Mouse (Mus musculus): ENCODE data around the gene Cmpk2.
"Not testable (repeated sequence)": the region's sequence is repeated elsewhere in the genome, so short reads cannot be mapped to it uniquely, and the experiment has no call there.

The Cmpk2 gene

GRCm38 (mm10) chr12:26469098-26470041 lies at the start of gene Cmpk2:
Gene Cmpk2 (plus strand): TSS chr12:26469204.
- peak; percentile 72 for DNase-seq (ENCODE audit: low spot score)

GRCm38 (mm10) chr12:26424841-26425240 lies 44.2 kb upstream of the Cmpk2 start:
- DNase-seq (ENCODE audit: low spot score): peak; percentile 41

- DNase-seq (ENCODE audit: low spot score): not testable (repeated sequence)
These were observed 40.2 kb upstream of the Cmpk2 start for GRCm38 (mm10) chr12:26428771-26429170.

GRCm38 (mm10) chr12:26436334-26436733 lies 32.7 kb upstream of the Cmpk2 start:
- no peak for DNase-seq (ENCODE audit: low spot score)

DNA sequence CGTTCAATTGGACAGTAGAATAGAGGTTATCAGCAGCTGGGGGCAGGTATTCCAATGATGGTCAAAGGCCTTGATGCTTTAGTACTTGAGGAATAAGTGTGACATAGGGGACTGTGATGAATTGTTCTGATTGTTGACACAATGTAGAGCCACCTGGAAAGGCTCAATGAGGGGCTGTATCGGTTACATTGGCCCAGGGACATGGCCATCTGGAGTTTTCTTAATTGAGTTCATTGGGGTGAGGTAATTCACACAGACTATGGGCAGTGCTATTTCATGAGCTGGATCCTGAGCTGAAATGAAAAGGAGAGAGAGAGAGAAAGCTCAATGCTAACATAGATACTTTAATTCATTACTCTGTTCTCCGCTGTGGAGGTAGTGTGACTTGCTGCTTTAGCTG lies 31.1 kb upstream of the Cmpk2 start:
- no peak for DNase-seq (ENCODE audit: low spot score)

GRCm38 (mm10) chr12:26439366-26439765 lies 29.6 kb upstream of the Cmpk2 start:
- no peak for DNase-seq (ENCODE audit: low spot score)

GRCm38 (mm10) chr12:26444054-26444453 lies 24.9 kb upstream of the Cmpk2 start:
- DNase-seq (ENCODE audit: low spot score): peak; percentile 35

DNA sequence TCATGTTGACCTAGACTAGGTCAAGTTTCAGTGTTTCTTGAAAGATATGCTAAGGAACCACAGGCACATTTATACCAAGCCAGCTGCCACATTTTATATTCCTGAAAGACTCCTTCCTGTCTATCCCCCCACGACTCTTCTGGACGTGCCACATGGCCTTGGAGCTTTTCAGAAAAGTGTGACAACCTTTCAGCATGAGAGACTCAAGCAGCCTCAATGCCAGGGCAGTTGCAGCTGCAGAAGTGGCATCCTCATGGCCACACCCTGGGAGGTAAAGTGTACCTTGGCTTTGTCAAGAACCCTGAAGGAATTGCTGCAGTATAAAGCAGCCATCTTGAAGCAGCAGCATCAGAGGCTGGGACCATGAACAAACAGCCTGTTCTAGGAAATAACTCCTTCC lies 24.5 kb upstream of the Cmpk2 start:
- DNase-seq (ENCODE audit: low spot score): no peak

DNA sequence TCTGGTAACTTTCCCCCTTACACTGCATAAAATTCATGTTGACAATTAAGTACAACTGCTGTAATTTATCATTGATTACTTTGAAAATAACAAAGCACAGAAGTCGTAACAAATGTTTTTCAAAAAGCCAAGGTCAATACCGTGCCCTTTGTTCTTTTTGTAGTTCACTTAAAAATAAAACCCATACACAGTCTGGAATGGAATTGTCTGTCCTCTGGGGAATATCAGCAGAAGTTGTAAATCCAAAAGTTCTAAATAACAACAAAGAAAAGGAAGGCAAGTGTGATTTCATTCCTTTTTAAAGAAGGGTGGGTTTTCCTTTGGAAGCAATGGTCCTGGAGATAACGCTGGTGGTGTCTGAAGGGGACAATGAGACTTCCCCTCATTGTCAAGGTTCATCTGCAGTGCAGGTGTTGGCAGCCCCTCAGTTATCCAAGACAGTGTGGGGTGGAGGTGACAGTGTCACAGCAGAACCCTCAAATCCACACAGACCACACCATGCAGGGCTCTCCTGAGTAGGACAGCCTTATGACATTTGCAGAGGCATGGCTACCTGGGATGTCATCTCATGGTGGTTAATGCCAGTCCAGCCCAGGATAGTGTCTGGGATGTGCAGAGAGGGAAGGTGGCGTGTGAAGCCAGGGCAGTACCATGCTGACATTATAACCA lies 22.5 kb upstream of the Cmpk2 start:
- no peak for DNase-seq (ENCODE audit: low spot score)

DNA sequence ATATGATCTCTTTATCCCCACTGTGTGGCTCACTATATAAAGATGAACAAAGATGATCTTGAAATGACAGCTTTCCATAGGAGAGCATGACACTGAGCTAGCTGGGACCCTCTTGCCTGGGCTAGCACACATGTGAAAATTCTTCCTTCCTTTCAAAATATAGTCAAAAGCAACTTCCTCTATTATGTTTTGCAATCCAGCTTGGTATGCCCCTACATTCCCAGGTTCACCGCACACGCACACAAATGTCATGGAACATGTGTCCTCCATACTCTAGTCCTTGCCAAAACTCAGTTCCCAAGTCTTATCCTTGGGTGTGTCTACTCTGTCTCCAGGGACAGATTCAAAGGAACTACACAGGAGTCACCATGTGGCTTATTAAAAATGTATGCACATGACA lies 19.5 kb upstream of the Cmpk2 start:
- no peak for DNase-seq (ENCODE audit: low spot score)

DNA sequence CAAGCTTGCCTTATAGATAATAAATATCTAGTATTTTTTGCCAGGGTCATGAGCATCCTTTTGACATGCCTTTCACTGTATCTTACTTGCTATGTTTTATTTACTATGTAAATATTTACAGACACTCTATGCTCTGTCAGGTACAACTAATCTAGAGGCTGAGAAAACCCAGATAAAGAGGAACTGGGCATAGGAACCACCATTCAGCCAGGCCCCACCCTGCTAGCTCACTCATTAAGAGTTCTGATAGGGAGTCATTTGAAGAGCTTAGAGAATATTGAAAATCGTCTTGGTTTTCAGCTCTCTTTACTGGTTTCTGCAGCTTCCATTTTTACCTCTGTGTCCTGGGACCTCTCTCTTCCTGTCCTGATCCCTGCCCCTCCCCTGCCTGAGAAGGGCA lies 17.9 kb upstream of the Cmpk2 start:
- DNase-seq (ENCODE audit: low spot score): no peak

DNA sequence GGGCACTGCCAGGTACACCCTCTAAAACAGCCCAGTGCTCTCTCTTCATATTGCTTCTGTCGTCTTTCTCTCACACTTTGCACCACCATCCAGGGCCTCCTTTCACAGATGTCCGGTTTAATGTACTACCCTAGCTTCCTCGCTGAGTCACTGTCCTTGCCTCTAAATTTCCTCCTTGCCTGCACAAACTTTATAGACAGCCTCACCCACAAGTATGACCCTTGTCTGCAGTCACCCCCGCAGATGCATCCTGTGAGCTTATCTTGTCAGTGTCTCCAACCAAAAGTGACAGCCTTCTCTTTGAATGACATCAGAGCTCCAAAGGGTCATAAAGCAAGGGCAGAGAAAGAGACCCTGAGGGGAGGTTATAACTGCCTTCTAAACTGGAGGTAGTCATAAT lies 16.1 kb upstream of the Cmpk2 start:
- DNase-seq (ENCODE audit: low spot score): no peak

DNA sequence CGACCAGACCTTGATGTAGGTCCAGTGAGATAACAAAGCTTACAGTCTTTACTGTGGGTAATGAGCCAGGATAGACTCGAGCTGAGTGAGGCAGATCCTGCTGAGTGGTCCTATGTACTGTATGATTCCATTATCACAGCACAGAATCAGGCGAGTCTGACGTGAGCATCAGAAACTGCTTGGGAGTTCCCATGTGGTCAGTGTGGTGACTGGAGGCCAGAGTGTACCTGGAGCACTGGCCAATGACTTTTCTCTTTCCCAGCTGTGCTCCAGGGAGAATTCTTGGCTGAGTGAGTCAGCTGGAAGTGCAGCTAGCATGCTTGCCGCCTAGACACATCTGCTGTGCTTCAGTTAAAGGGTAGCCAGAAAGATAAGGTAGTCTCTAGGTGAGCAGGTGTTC lies 14.3 kb upstream of the Cmpk2 start:
- DNase-seq (ENCODE audit: low spot score): no peak

- DNase-seq (ENCODE audit: low spot score): peak; percentile 18
These were observed 12.8 kb upstream of the Cmpk2 start, which contains the start of gene Rsad2 for GRCm38 (mm10) chr12:26456028-26456698. Gene Rsad2 (minus strand): TSS chr12:26456452.

- DNase-seq (ENCODE audit: low spot score): no peak
These were observed 8.9 kb upstream of the Cmpk2 start for GRCm38 (mm10) chr12:26460091-26460490.

- DNase-seq (ENCODE audit: low spot score): no peak
These were observed 3.4 kb upstream of the Cmpk2 start for GRCm38 (mm10) chr12:26465600-26465999.

- no peak for DNase-seq (ENCODE audit: low spot score)
These were observed 1.0 kb downstream of the Cmpk2 start for GRCm38 (mm10) chr12:26470042-26470409.

DNA sequence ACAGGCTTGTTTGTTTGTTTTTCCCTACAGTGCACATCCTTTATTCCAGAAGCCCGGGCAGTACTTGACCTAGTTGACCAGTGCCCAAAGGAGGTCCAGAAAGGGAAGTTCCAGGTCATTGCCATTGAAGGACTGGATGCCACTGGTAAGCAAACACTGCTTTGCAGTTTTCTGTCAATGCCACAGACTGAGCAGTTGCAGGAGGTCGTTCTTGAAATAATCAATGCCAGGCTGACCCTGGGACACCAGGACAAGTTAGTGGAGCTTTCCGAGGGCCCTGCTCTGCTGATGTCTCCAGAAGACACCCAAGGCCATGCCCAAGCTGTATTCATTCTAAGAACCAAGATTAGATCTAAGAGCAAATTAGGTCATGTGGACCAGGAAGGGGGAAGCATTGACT lies 2.4 kb downstream of the Cmpk2 start:
- no peak for DNase-seq (ENCODE audit: low spot score)

DNA sequence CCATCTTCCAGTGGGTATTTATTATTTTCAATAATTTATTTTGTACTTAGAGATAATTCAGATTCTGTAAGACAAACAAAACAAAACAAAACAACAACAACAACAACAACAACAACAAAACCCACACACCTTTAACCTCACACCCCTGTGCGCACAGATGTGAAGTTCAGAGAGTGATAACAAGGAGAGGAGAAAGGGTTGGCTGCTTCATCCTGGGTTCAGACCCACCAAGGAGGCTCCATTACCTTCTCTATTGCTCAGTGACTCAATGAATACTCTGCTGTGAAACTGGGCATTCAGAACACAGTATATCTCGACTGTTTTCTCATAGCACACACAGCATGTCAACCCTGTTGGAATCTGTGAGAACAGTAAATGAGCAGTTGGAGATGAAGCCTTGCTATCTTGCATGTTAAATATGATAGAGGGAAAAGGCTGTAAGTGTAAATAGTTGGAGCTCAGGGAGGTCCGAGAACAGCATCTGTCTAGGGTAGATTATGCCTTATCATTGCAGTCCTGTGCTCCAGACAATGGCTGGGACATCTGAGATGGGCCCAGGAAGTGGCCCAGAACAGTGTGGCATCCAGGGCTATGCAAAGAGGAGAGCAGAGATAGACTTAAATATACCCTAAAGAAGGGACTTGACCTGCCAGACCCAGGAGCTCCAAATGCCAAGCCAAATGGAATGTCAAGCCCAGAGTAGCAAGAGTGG lies 3.9 kb downstream of the Cmpk2 start:
- no peak for DNase-seq (ENCODE audit: low spot score)

GRCm38 (mm10) chr12:26473746-26474145 lies 4.7 kb downstream of the Cmpk2 start:
- DNase-seq (ENCODE audit: low spot score): no peak

GRCm38 (mm10) chr12:26477198-26477597 lies 8.2 kb downstream of the Cmpk2 start:
- no peak for DNase-seq (ENCODE audit: low spot score)

Measured in embryo, embryonic 10 days (tissue).